Mouse (Mus musculus): ENCODE data around the gene Mecom.
"Not testable (repeated sequence)": the region's sequence is repeated elsewhere in the genome, so short reads cannot be mapped to it uniquely, and the experiment has no call there.

Mecom gene

GRCm38 (mm10) chr3:30445247-30445969 lies 102.4 kb downstream of the Mecom start:
- no peak for DNase-seq (ENCODE audit: low spot score in 2 of 2)

GRCm38 (mm10) chr3:30441646-30442045 lies 106.2 kb downstream of the Mecom start:
- no peak for DNase-seq (ENCODE audit: low spot score in 2 of 2)

- no peak for DNase-seq (ENCODE audit: low spot score in 2 of 2)
These were observed 109.8 kb downstream of the Mecom start for GRCm38 (mm10) chr3:30438007-30438406.

- no peak for DNase-seq (ENCODE audit: low spot score in 2 of 2)
These were observed 111.2 kb downstream of the Mecom start for GRCm38 (mm10) chr3:30436561-30436960.

GRCm38 (mm10) chr3:30436131-30436530 lies 111.7 kb downstream of the Mecom start:
- DNase-seq (ENCODE audit: low spot score in 2 of 2), result no peak

GRCm38 (mm10) chr3:30428877-30429276 lies 118.9 kb downstream of the Mecom start:
- no peak for DNase-seq (ENCODE audit: low spot score in 2 of 2)

- no peak for DNase-seq (ENCODE audit: low spot score in 2 of 2)
These were observed 123.8 kb downstream of the Mecom start for GRCm38 (mm10) chr3:30424036-30424435.

GRCm38 (mm10) chr3:30421948-30422347 lies 125.9 kb downstream of the Mecom start:
- not testable (repeated sequence) for DNase-seq (ENCODE audit: low spot score in 2 of 2)

GRCm38 (mm10) chr3:30420899-30421298 lies 126.9 kb downstream of the Mecom start:
- no peak for DNase-seq (ENCODE audit: low spot score in 2 of 2)

GRCm38 (mm10) chr3:30414173-30414572 lies 133.6 kb downstream of the Mecom start:
- no peak for DNase-seq (ENCODE audit: low spot score in 2 of 2)

GRCm38 (mm10) chr3:30410778-30411177 lies 137.0 kb downstream of the Mecom start:
- DNase-seq (ENCODE audit: low spot score in 2 of 2), result no peak

GRCm38 (mm10) chr3:30404821-30405220 lies 143.0 kb downstream of the Mecom start:
- no peak for DNase-seq (ENCODE audit: low spot score in 2 of 2)

GRCm38 (mm10) chr3:30398911-30399310 lies 148.9 kb downstream of the Mecom start:
- no peak for DNase-seq (ENCODE audit: low spot score in 2 of 2)

- no peak for DNase-seq (ENCODE audit: low spot score in 2 of 2)
These were observed 152.9 kb downstream of the Mecom start for GRCm38 (mm10) chr3:30394911-30395310.

GRCm38 (mm10) chr3:30392662-30393061 lies 155.1 kb downstream of the Mecom start:
- DNase-seq (ENCODE audit: low spot score in 2 of 2), result no peak

GRCm38 (mm10) chr3:30392218-30392617 lies 155.6 kb downstream of the Mecom start:
- no peak for DNase-seq (ENCODE audit: low spot score in 2 of 2)

- no peak for DNase-seq (ENCODE audit: low spot score in 2 of 2)
These were observed 157.5 kb downstream of the Mecom start for GRCm38 (mm10) chr3:30390346-30390745.

- no peak for DNase-seq (ENCODE audit: low spot score in 2 of 2)
These were observed 167.5 kb downstream of the Mecom start for GRCm38 (mm10) chr3:30380273-30380672.

- DNase-seq (ENCODE audit: low spot score in 2 of 2), result no peak
These were observed 168.5 kb downstream of the Mecom start for GRCm38 (mm10) chr3:30379301-30379700.

- DNase-seq (ENCODE audit: low spot score in 2 of 2), result no peak
These were observed 176.3 kb downstream of the Mecom start for GRCm38 (mm10) chr3:30371472-30371871.

- no peak for DNase-seq (ENCODE audit: low spot score in 2 of 2)
These were observed 176.8 kb downstream of the Mecom start for GRCm38 (mm10) chr3:30370860-30371455.

- DNase-seq (ENCODE audit: low spot score in 2 of 2), result no peak
These were observed 181.2 kb downstream of the Mecom start for GRCm38 (mm10) chr3:30366621-30367020.

GRCm38 (mm10) chr3:30361190-30361589 lies 186.6 kb downstream of the Mecom start:
- no peak for DNase-seq (ENCODE audit: low spot score in 2 of 2)
